Mouse (Mus musculus): ENCODE measurements around the gene Cct4.

GRCm38 (mm10) chr11:22957791-22958374 is 32.4 kb upstream of the Cct4 start:
- TF ChIP-seq POLR2A (IDR thresholded peaks at IDR 0.05; ENCODE audit: insufficient read depth, low read depth, low read length): no peak
- TF ChIP-seq CTCF (IDR thresholded peaks at IDR 0.05; ENCODE audit: insufficient read depth, low read depth, low read length): no peak
